Mouse (Mus musculus) left cerebral cortex, postnatal 25 days (tissue): ENCODE results near the gene Mlip. TPM values are rescaled to one million over a fixed set of nuclear protein-coding genes. Genes with fewer than 3 reads are reported as not detected.
A peak's percentile ranks its signal among the peaks of the same experiment; 100 is the strongest.
"Not testable (repeated sequence)": the region's sequence is repeated elsewhere in the genome, so short reads cannot be mapped to it uniquely, and the experiment has no call there.

Source experiments
- DNase-seq, 2 experiments: peaks; one replicate each; pipeline ENCODE4 v3.0.0; 2022; ENCODE audit warnings: low spot score in 2 of 2, mixed read lengths in 1 of 2
- intact Hi-C: fragments of 180-260 bp; cut with DNase I; formaldehyde crosslinking; loops from one replicate; pipeline ENCODE4 v1.15.1; 2025
- total RNA-seq, 2 experiments: library from RNA; stranded (reverse); gene quantifications; 2 replicates each; pipeline ENCODE4 v1.2.3; 2021

Gene Mlip
- total RNA-seq, 2 experiments from 2014 or later, result 102 to 107 TPM

DNA sequence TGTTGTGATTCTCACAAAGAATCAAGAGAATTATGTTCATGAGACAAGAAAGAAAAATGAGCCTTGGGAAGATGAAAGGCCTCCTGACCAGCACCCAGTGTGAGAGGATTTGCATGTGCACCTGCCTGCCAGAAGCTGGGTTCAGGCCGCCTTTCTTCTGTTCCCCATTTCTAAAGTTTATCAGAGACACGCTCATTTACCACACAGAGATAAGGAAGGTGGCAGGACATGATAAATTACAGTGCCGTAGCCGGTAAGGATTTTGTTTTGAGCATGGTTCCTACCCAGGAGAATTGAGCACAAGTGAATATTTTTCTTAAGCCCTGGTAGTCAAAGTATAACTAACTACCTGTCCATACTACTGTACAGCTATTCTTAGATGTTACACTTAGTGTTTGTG lies 93.7 kb downstream of the Mlip start:
- DNase-seq, result no peak
- intact Hi-C loops, result no loop called here

DNA sequence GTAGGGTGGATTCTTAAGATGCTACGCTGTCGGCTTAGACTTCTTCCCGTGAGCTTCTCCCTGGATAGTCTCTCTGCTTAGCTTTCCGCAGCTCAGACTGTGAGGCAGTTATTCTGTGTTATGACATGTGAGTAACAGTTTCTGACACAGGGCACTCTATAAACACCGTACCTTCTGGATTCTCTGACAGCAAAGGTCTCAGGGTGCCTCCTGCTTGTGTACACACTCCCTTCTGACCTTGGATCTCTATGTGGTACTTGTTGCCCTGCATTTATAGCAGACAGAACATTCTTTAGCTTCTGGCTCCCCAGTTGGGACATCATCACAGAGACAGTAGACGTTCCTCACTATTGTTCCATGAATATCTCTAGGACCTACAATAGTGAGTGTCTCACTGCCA lies 94.5 kb downstream of the Mlip start:
- DNase-seq, result no peak
- intact Hi-C loops, result no loop called here

DNA sequence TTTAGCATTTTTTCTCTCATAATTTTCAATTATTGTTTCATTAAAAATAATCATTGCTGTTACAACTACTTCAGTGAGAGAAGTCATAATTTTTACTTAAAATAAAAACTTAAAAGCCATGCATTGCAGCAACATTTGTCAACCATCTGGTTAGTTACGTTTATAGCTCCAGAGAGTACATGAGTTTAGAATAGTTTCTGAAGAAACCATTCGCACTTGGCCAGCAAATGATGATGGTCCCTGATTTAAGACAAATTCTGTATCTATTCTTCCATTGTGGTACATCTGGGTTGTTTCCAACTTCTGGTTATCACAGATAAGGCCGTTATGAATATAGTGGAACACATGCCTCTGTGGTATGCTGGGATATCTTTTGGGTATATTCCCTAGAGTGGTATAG lies 98.3 kb downstream of the Mlip start:
- peak in 1 of 2 experiments; percentile 77 for DNase-seq
- intact Hi-C loops, result loop anchor here (1.0 to 5.0 kb wide), 2 partner anchors 11 to 53 kb away; no protein-coding TSS in a partner anchor

DNA sequence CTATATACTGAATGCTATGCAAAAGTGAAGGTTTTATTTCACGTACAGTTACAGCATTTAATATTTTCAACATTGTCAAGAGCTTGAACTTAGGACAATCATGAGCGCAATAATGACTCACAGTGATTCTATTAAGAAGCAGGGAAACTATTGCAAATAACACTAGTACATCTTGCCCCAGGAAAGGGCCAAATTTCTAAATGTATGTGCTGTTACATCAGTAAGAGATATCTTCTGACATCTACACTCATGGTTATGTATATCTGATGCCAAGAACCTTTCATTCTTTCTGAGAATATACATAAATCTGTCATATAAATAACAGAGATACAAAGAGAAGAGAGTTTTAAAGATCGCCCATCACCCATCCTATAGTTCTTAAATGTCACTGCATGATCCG lies 100.0 kb downstream of the Mlip start:
- intact Hi-C loops, result loop anchor here (5.0 kb wide), 1 partner anchor 55 kb away; no protein-coding TSS in a partner anchor

DNA sequence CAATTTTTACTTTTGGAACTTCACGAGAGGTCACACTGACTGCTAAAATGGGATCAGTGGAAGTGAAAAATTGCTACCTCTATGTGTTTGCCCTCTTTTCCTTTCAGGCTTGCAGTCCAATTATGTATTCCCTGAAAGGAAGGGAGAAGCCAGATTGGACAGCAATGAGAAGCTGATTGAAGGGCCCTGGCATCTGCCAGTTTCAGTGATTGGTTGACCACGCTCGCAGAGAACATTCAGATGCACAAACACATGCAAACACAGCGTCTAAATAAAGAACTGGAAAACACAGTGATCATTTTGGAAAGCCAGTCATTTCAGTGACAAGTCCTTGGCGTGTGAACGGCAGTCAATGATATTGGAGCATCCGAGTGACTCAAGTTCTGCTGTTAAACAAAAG lies 100.6 kb downstream of the Mlip start:
- intact Hi-C loops, result loop anchor here (5.0 kb wide), 1 partner anchor 55 kb away; no protein-coding TSS in a partner anchor

More for the DNA sequence above, 100.0 kb downstream of the Mlip start:
- no peak for DNase-seq

DNA sequence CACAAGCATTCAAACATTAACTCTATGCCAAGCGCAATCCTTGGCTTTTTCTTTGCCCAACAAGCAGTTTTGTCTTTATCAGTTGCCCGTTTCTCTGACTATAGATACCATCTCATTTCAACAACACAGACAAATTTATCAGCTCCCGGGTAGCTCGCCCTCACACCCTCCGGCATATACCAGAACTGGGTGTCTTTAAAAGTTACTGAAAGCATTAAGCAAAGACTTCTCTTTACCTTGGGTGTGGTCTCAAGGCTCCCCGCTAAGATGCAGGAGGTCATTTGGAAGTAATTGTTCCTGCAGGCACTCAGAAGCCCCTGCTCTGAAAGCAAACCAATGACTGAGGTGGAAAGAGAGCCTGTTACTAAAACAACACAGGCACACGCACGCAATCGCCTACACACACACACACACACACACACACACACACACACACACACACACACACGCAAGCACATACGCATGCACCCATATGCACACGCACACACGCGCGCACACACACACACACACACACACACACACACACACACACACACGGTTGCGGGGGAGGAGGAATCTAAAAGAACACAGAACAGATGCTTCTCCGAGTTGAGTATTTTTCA lies 101.2 kb downstream of the Mlip start:
- intact Hi-C loops, result loop anchor here (2.0 to 5.0 kb wide), 2 partner anchors 56 to 89 kb away; no protein-coding TSS in a partner anchor
- DNase-seq, result peak; percentile 54 to 74

More for the DNA sequence above, 100.6 kb downstream of the Mlip start:
- peak in 1 of 2 experiments; percentile 51 for DNase-seq

DNA sequence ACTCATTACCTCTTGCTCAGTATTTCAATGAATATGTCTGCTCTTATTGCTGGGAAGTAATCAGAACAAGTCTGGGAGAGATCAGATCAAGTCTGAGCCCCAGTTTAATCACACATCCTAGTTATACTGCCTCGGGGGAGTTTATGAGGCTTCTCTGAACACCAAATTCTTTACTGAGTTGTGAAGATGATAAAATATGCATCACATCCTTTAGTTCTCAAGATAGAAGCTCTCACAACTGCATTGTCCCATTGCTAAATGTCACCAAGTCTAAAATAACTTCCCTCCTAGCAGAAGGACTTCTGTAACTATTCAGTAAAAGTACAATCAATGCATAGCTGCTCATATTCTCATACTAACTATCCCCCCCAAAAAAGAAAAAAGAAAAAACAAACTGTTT lies 154.5 kb downstream of the Mlip start:
- DNase-seq, result peak in 1 of 2 experiments; percentile 74
- intact Hi-C loops, result no loop called here

DNA sequence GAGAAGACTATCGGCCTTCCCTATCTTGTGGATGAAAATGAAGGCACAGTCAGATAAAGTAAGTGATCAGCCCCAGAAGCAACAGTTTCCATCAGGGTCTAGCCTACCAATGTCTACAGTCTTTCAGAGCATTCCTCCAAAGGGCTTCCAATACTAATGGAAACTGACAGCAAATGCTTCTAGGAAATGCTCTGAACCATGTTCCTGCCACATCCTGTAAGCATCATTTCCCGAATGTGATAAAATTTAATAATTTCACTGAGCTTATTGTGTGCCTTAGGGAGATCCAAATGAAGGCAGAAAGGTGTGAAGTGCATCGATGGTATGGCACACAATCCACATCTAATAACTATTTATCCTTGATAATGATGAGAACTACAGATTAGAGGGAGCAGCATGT lies 173.3 kb downstream of the Mlip start:
- no peak for DNase-seq
- intact Hi-C loops, result no loop called here

DNA sequence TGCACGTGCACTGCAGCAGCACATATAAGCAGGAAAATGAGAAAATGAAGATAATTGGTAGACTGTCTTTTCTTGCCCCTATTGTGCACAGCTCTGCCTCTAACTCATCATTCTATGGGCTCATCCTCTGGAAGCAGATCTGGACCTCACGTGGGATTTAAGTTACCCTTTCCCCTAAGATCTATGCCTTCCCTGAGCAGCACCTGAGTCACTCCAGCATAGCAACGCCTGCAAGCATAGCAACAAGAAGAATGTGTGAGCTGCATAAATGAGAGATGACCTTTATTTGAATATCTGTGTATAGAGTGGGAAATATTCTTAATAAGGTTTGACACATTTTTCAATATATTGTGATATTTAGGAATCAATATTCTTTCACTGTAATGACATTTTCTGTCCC lies 176.9 kb downstream of the Mlip start:
- intact Hi-C loops, result no loop called here
- no peak for DNase-seq

DNA sequence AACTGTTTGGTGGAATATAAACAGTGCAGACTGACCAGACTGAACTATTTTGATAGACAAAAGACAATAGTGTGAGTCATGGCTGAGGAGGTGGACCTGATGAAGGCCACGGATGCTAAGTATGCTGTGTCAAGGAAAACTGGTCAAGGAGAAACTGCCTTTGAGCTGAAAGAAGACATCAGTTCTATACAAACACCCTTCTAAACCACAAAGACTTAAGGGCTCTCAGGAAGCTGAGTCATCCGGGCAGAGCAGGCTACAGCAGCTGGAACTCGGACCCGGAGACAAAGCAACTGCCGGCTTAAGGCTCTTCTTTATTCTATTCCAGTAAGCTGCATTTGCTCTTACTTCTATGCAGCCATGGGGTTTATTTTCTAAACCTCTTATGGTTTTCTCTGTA lies 180.7 kb downstream of the Mlip start:
- DNase-seq, result peak in 1 of 2 experiments; percentile 20
- intact Hi-C loops, result no loop called here

DNA sequence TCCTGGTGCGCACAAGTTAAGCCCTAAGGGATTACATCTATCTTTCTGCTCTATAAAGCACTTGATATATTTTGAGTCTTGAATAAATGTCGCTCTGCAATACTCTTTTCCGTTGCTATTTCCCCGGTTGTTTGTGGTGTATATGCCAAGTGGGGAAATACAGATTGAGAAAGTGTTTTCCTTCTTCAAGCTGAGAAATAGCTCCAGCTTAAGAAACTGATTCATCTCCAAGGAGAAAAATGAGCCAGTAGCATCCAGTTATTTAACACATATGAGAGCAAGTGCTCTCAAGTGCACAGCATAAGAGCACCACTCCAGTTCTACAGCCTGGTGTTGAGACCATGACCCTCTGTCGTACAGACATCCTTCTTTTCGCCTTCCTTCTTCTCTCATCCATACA lies 186.9 kb downstream of the Mlip start:
- intact Hi-C loops, result no loop called here
- DNase-seq, result peak in 1 of 2 experiments; percentile 41

DNA sequence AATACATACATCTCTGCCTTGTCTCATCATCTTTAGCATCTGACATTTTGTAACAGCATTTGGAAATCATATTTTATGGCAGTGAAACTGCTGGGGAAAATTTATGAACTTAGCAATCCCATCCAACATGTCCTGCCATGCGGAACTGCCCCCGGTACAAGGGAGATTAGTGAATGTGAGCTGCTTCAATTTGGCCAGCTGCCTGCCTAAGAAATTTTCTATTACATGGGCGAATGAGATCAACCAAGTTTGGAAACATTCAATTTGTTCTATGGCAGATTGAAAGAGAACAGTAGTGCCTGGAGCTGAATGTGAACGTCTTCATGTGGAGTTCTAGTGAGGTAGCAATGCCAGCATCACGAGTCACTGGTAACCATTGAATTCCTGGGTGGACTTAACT lies 191.0 kb downstream of the Mlip start:
- no peak for DNase-seq
- intact Hi-C loops, result no loop called here

DNA sequence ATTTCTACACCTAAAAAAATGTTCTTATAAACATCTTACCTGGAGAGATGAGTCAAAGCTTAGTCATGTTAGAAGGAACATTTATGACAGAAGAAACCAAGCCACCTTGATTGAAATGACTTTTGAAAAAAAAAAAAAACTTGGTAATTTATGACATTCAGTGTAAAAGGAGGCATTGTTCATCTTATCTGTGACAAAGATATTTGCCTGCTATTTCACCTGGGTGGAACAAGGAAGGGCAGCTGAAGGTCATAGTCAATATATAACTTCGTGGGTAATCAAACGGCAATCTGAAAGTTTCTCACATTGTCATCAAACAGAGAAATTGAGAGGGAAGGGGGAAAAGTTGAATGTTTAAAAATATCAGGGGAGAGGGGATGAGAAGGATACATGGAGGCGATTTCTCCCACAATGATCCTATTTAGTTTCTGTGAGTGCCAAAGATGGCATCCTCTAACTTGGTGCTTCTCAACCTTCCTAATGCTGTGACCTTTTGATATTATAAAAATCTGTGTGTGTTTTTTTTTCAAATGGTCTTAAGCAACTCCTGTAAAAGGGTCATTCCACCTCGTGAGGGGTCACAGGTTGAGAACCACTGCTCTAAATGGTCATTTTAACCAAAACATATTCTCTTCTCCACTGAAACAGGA lies 192.4 kb downstream of the Mlip start:
- no peak for DNase-seq
- intact Hi-C loops, result no loop called here

DNA sequence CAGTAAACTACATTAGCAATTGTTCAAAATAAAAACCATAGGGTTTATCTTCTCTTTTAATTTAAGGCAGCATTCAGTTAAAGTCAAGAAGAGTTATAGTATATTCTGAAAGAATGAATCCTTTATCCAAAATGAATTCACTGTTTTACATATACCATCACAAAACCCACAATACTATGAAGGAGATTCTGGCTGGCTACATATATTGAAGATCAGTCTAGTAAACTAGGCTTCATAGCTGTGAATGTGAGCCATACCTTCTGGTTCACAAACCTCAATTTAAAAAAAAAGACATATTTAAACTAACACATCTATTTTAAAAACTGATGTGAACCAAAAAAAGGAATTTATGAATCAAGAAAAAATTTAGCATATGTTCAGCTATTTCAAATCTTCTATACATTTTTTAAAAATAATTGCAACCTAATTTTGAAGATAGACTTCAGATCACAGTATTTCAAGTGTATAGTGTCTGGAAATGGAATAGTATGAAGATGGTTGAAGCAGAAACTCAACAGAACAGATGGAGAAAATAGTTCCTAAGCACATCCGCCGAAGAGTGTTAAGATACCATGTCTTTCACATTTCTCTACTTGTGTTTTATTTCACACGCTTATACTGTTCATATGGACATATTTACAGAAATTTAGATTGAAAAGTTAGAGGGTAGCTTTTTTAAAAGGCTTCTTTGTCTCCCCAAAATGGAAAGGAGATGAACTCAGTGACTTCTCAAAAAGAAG lies 204.1 kb downstream of the Mlip start:
- DNase-seq, result peak in 1 of 2 experiments; percentile 65
- intact Hi-C loops, result loop anchor here (10.0 kb wide), 1 partner anchor 226 kb away; no protein-coding TSS in a partner anchor

DNA sequence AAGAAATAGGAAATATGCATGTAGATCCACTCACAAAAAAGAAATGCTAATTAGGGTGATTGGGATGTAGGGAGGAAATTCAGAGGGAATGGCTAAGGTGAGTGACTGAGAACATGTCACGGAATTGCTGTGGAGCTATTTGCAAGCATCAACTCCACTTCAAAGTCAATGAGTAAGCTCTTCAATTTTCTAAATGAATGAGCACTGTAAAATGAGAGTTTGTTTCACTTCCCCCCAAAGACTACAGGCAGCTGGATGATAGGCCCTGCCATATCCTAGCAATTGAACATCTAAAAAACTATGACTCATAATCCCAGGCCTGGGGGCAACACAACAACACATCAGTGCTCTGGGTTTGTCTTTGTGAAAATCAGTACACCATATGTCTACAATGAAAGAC lies 233.0 kb downstream of the Mlip start:
- no peak for DNase-seq
- intact Hi-C loops, result no loop called here

DNA sequence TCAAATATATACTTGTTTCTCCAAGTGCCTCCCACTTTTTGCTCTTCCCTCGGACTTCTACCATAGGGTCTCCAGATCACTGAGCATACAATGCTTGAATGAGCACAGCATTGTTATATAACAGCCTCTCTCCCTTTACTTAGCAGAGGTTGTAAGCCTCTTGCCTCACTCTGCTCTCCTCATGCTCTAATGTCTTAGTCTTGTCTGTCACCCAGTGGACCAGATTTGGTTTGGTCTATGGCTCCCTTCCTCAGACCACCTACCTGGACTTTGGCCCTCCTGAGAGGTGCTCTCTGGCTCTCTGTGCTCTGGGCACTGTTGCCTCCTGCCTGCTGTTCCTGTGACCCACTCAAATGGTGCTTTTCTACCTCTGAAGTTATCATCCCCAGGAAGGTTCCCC lies 255.9 kb downstream of the Mlip start:
- intact Hi-C loops, result loop anchor here (10.0 kb wide), 1 partner anchor 822 kb away; no protein-coding TSS in a partner anchor
- DNase-seq, result no peak

DNA sequence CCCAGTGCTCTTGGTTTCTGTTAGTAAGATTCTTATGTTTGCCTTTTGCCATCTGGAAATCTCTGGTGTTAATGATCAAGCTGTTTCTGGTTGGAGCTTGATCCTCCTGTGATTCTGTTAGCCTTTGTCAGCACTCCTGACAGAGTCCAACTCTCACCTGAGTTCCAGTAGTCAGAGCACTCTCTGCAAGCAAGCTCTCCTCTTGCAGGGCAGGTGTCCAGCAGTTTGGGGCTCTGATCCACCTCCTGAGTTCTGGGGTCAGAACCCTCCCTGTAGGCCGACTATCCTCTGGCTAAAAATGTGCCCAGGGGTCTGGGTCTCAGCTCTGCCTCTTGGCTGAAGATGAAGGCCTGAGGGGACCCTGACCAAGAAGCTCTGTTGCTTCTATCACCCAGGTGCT lies 269.5 kb downstream of the Mlip start:
- DNase-seq, intact Hi-C loops: not testable (repeated sequence)

DNA sequence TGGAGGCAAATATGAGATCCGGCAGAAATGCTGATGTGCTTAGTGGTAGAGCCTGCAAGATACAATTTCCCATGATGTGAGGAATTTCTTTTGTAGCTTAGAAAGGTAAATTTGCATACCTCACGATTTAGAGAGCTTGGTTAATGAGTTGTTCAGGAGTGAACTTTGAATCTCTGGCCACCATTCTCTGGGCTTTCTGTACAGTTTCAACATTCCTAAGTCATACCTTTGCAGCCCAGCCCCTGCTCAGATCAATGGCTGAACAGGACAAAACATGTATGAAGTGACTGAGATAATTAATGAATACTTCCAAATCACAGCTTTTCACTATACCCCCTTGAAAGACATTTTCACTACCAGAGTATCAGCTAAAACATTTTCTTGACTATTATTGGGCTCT lies 281.1 kb downstream of the Mlip start:
- no peak for DNase-seq
- intact Hi-C loops, result no loop called here

DNA sequence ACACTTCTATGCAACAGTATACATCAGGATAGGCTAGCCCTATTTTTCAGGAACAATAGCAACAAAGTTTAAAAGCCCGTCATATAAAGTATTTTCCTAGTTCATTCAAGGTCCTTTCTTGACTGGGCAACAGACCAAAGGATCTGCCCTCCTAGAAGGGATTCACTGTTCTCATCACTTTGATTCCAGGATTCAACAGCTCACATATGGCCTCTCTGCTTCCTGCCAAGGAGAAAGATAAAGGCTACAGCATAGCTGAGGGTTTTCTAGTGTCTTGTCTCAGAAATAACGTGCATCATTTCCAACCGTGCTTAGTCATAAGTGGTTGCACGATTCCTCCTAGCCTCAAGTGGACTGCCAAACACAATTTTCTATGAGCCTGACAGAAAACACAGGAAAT lies 296.2 kb downstream of the Mlip start:
- peak in 1 of 2 experiments; percentile 4 for DNase-seq
- intact Hi-C loops, result no loop called here

DNA sequence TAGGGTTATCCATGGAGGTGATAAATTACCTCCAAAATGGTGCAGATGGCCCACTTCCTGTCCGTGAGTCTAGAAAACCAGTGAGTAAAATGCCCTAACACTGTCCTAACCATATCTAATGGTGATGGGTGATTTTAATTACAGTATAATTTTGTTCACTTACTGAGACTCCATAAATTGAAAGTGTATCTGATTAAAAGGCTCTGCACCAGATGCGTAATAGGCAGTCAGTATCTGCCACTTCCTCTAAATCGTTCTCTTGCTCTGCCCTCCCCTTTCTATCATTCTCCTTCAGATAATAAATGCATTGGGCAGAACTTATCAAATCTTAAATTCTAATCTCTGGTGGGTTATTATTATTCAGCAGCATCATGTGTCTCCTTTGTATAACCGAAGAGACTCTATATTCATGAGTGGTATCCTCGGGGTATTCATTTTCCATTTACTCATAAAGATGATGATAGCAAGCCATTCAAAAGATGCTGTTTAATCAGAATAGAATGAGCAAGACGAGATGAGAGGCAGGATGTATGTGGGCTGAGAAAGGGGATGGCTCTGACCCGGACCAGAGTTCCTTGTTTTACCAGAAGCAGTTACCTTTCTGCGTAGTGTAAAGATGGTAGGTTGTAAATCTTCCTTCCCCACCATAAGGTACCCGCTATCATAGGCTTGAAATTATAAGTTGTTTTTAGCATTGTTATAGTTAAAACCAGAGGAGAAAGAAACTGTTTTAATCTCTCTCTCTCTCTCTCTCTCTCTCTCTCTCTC lies 298.2 kb downstream of the Mlip start:
- DNase-seq, result no peak
- intact Hi-C loops, result no loop called here
